Mouse (Mus musculus) CH12F3 (cell line): ENCODE data around the gene Slc6a16.

Experiments used
- in situ Hi-C: fragments of 300-500 bp; cut with MboI; formaldehyde crosslinking; loops from 2 replicates; pipeline ENCODE4 v1.14.3; 2020; ENCODE audit warnings: low sequenced_read_pairs

Gene Slc6a16

DNA sequence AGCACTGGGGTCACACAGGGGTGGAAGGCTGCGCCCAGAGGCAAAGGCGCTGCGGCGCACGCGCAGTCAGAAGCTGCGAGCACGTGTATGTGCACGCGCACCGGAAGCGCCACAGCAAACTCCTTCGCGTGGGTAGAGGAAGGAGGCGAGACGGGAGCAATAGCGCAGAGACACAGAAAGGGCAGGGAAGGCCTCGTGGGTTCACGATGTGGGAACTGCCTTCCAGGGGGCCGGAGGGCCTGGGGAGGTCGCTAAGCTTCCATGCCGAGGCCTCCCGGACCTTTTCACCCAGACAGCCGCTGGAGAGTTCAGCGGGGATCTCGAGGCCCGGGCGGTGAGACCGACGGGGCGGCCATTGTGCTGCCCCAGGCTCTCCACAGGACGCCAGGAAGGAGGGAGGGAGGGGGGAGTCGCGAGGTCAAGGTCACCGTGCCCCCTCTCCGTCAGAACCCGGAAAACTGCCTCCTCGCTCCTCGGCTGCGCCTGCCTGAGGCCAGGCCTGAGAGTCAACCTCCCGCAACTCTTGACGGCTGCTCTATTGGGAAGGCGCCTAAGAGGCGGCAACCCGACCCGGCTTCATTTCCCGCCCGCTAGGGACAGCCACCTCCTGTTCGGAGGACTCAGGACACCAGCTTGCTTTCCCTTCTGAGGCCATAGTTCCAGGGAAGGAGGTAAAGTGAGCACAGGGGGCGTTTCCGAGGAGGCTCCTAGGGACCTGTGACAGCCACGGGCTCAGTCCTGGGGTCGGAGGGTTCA, at the start of gene Slc6a16:
TSS of gene Slc6a16 (plus strand) at position 453 of the 756 bp plus-strand sequence.
- in situ Hi-C loops = no loop called here

GRCm38 (mm10) chr7:45191161-45191560, 49.7 kb upstream of the Slc6a16 start:
- in situ Hi-C loops = loop anchor here (5.0 kb wide), 1 partner anchor 34 kb away; no protein-coding TSS in a partner anchor

- in situ Hi-C loops = loop anchor here (5.0 kb wide), 1 partner anchor 35 kb away; no protein-coding TSS in a partner anchor
Observed at GRCm38 (mm10) chr7:45191803-45192363, 49.0 kb upstream of the Slc6a16 start.

- in situ Hi-C loops = loop anchor here (5.0 kb wide), 1 partner anchor 35 kb away; no protein-coding TSS in a partner anchor
Observed at GRCm38 (mm10) chr7:45192585-45193310, 48.1 kb upstream of the Slc6a16 start.

DNA sequence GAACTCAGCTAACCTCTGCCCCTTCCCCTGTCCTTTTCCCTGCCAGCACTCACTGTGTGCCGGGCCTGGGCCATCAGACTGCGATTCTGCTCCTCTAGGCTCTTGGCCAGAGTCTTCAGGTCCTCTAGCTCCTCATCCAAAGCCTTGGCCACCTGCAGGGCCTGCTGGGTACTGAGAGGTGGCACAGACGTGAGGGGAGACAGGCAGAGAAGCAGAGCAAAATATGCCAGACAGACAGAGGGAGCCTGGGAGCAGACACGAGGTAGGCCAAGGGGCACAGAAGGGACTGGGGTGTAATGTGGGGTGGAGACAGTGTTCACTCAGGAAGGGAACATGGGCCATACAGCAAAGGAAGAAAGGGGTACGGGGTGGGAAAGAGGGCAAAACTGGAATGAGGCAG, 47.5 kb upstream of the Slc6a16 start:
- in situ Hi-C loops = loop anchor here (5.0 kb wide), 1 partner anchor 36 kb away; no protein-coding TSS in a partner anchor

- in situ Hi-C loops = loop anchor here (5.0 kb wide), 1 partner anchor 37 kb away; no protein-coding TSS in a partner anchor
Observed at GRCm38 (mm10) chr7:45193871-45194785, 46.8 kb upstream of the Slc6a16 start.

- in situ Hi-C loops = no loop called here
Observed at GRCm38 (mm10) chr7:45195341-45196175, 45.3 kb upstream of the Slc6a16 start.

GRCm38 (mm10) chr7:45196176-45196535, 44.7 kb upstream of the Slc6a16 start:
- in situ Hi-C loops = no loop called here

GRCm38 (mm10) chr7:45196994-45197393, 43.9 kb upstream of the Slc6a16 start:
- in situ Hi-C loops = no loop called here

- in situ Hi-C loops = no loop called here
Observed at GRCm38 (mm10) chr7:45198435-45198834, 42.5 kb upstream of the Slc6a16 start.

DNA sequence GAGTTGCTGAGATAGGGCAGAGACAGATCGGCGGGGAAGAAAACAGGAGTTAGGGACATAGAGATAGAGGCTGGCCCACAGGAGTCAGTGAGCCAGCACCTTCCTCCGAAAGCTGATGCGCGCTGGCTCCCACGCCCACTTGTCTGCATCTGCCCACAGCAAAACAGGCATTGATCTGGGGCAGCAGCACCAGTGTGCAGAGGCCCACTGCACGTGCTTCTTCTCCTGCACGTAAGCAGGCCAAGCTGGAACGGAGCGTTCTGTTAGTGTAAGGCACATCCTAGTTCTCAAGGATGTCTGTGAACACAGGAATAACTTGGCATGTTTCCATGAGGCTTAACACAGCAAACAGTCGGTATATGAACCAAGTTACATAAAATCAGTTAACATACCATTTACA, 41.9 kb upstream of the Slc6a16 start:
- in situ Hi-C loops = no loop called here

- in situ Hi-C loops = no loop called here
Observed at GRCm38 (mm10) chr7:45202654-45203053, 38.2 kb upstream of the Slc6a16 start.

DNA sequence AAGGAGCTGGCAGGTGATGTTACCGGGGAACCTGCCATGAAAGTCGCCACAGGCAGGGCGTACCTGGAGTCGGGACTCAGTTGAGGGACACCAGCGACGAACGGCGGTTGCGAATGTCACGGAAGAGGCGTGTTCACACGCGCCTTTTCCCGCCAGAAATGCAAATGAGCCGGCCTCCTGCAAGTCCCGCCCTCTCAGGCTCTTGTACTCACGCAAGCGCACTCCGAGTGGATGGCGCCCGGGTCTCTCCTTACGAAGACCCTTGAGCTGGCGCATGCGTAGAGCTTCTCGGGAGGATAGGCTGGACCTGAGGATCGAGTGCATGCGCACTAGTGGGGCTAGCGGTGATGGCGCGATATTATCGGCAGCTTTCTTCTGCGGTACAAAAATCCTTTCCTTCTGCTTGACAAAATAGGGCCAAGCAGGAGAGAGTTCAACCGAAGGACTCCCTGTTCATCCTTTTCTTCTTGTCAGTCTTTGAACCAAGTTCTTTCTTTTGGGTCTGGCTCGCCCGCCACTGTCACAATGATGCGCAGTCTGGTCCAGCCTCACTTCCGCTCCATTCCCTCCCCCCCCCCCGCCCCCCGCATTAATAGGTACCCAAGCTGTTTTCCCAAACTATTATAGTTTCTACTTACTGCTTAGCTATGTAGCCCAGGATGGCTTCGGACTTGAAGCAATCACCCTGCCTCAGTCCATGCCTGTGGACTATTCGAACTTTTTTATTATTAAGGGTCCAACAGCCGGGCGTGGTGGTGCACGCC, 36.3 kb upstream of the Slc6a16 start, which contains the start of gene Ccdc155:
TSS of gene Ccdc155 (minus strand) at position 513 of the 764 bp plus-strand sequence.
- in situ Hi-C loops = no loop called here

DNA sequence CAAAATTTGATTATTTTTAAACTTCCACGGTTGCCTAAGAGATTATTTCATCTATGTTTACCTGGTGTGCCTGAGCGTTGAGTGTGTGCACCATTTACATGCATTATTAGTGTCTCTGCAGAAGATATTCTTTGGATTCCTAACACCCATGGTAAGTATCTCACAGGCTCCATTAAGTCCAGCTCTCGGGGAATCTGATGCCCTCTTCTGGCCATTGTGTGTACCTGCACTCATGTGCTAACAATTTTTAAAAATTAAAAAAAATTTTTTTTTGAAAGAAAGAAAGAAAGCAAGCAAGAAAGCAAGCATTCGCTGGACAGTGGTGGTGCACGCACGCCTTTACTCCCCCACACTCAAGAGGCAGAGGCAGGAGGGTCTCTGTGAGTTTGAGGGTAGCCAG, 32.6 kb upstream of the Slc6a16 start:
- in situ Hi-C loops = no loop called here

DNA sequence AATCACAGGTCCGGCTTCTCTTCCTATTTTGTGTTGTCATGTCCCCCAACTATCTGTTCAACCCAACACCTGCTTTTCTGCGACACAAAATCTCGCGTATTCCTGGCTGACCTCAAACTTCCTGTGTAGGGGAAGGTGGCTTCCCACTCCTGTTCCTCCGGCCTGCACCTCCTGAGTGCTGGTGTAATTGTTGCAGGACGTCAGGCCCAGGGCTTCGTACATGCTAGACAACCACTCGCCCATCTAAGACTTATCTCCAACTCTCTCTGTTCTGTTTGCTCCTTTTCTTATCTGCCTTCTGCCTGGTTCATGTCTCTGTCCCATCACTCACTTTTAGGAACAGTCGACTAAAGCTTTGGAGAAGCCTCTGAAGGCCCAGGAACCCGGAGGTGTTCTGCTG, 29.8 kb upstream of the Slc6a16 start:
- in situ Hi-C loops = no loop called here

DNA sequence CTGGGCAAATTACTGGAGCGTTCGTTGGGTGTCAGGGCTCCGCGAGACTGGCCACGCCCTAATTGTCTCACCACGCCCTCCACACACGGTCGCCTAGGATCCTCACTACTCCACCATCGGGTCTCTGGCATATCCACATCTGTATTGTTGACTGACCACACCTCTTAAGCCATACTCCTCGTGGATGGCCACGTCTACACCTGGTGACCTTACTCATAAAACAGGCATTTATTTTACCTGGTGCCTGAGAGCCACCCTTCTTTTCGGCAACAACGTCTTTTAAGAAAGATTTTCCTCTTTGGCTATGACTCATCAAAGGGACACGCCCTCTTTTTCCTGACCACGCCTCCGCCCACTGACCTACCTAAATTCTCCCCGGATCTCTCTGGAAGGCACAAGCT, 29.0 kb upstream of the Slc6a16 start, which contains the start of gene Dkkl1:
TSS of gene Dkkl1 (minus strand) at position 297 of the 401 bp plus-strand sequence.
- in situ Hi-C loops = no loop called here

DNA sequence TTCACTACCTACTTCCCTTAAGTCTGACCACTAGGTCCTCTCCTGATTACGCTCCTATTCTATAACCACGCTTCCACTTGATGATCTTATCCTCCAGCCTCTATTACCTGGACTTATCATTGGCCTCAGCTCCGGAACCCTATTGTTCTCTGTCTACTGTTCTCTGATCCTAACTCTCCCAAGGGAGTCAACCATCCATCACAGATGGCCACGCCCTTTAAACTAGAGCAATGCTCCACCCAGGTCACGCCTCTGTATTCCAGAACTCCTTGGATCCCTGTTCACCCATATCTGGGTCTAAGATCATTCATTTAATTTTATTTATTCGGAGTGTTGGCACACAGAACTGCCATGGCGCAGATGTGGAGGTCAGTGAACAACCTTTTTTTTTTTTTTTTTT, 28.5 kb upstream of the Slc6a16 start:
- in situ Hi-C loops = no loop called here

DNA sequence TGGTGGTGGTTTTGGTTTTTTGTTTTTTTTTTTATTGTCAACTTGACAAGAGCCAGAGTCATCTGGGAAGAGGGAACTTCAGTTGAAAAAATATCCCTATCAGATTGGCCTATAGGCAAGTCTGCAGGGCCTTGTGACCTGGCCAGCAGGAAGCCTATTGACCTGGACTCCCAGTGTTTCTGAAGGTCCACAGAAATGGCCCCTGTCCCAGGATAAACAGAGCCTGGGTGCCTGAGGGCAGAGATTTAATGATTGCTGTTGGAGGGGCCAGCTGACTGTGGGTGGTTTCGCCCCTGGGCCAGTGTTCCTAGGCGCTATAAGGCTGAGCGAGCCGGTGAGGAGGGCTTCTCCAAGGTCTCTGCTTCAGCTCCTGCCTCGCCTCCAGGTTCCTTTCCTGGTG, 27.2 kb upstream of the Slc6a16 start:
- in situ Hi-C loops = no loop called here
